Mouse (Mus musculus): ENCODE results near the gene St3gal5. TPM values are rescaled to one million over a fixed set of nuclear protein-coding genes. Genes with fewer than 3 reads are reported as not detected.

Gene St3gal5
- total and polyA plus RNA-seq, 3 experiments, result 24.4 to 51.8 TPM; not detected in 1

DNA sequence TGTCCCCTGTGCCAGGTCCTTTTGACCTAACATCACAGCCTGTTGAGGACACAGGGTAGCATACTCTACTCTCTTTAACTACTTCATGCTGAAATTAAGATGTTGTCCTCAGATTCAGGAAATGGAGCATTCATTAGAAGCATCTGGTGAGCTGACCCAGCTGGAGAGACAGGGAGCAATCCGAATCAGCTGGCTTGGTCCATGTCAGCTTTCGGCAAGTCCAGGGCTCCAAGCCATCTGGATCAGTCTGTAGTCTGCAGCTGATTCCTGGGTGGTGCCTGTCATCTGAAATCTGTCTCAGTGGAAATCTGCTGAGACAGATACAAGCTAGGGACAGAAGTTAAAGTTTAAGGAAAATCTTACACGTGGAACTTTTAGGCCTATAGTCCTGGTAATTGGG, 23.9 kb downstream of the St3gal5 start:
- Histone ChIP-seq H3K4me3 (ENCODE audit: control insufficient read depth in 1 of 2, insufficient read depth in 1 of 2, low read depth in 2 of 2, low read length in 2 of 2) (no peak overlapping the region), H3K36me3 (ENCODE audit: control insufficient read depth in 1 of 2, insufficient read depth in 2 of 2, low read length in 2 of 2) (peaks cover 7 to 21% of the 10 kb centered on the region in 2 experiments), H3K27ac (ENCODE audit: control insufficient read depth, low read depth, low read length) (no peak overlapping the region), H3K4me1 (ENCODE audit: control insufficient read depth in 1 of 2, insufficient read depth in 2 of 2, low read length in 2 of 2) (peaks cover 7 to 28% of the 10 kb centered on the region in 2 experiments), H3K9me3 (replicated peaks; ENCODE audit: insufficient read depth, low read length) (no peaks in the 10 kb centered on the region), H3K27me3 (ENCODE audit: control insufficient read depth in 1 of 2, insufficient read depth in 2 of 2, low read length in 2 of 2) (no peaks in the 10 kb centered on the region), H3K9ac (ENCODE audit: control insufficient read depth, low read depth, low read length, poor library complexity, severe bottlenecking) (no peak overlapping the region), H3K79me2 (ENCODE audit: control insufficient read depth, insufficient read depth, low read length, poor library complexity) (peaks cover 14% of the 10 kb centered on the region)
- DNase-seq (ENCODE audit: low read depth, low spot score), result no peak
- no peak for TF ChIP-seq MAFK (IDR thresholded peaks at IDR 0.05; ENCODE audit: borderline replicate concordance, low read depth, low read length)
- no peak for TF ChIP-seq POLR2AphosphoS2 (IDR thresholded peaks at IDR 0.05; ENCODE audit: low read length)
- no peak for TF ChIP-seq UBTF (IDR thresholded peaks at IDR 0.05; ENCODE audit: borderline replicate concordance, insufficient read depth, low read depth, low read length)
- no peak for TF ChIP-seq GATA1 (IDR thresholded peaks at IDR 0.05; ENCODE audit: low read depth, low read length)
- no peak for TF ChIP-seq USF2 (IDR thresholded peaks at IDR 0.05; ENCODE audit: borderline replicate concordance in 1 of 2, insufficient read depth in 1 of 2, low read depth in 1 of 2, low read length in 2 of 2)
- TF ChIP-seq KAT2A (conservative IDR thresholded peaks at IDR 0.05; ENCODE audit: low read depth, low read length), result no peak
- no peak for TF ChIP-seq RCOR1 (IDR thresholded peaks at IDR 0.05; ENCODE audit: low read depth, low read length)
- TF ChIP-seq MAX (IDR thresholded peaks at IDR 0.05; ENCODE audit: low read length), result no peak
- TF ChIP-seq TBP (IDR thresholded peaks at IDR 0.05; ENCODE audit: low read depth, low read length), result no peak
- no peak for TF ChIP-seq ZKSCAN1 (IDR thresholded peaks at IDR 0.05; ENCODE audit: low read depth, low read length)
- TF ChIP-seq MEF2A (IDR thresholded peaks at IDR 0.05; ENCODE audit: extremely low read depth, insufficient replicate concordance, low read depth, low read length, poor library complexity, severe bottlenecking), result no peak
- no peak for TF ChIP-seq ZMIZ1 (IDR thresholded peaks at IDR 0.05; ENCODE audit: low read depth, low read length)
- no peak for TF ChIP-seq TCF12 (IDR thresholded peaks at IDR 0.05; ENCODE audit: low read depth, low read length)
- no peak for TF ChIP-seq BHLHE40 (IDR thresholded peaks at IDR 0.05; ENCODE audit: borderline replicate concordance, low read depth, low read length)

- Histone ChIP-seq H3K4me3 (ENCODE audit: control insufficient read depth in 1 of 2, insufficient read depth in 1 of 2, low read depth in 2 of 2, low read length in 2 of 2) (no peak overlapping the region), H3K27me3 (ENCODE audit: control insufficient read depth in 1 of 2, insufficient read depth in 2 of 2, low read length in 2 of 2) (no peaks in the 10 kb centered on the region), H3K9me3 (replicated peaks; ENCODE audit: insufficient read depth, low read length) (no peaks in the 10 kb centered on the region), H3K27ac (ENCODE audit: control insufficient read depth, low read depth, low read length) (no peak overlapping the region), H3K79me2 (ENCODE audit: control insufficient read depth, insufficient read depth, low read length, poor library complexity) (peaks cover 8% of the 10 kb centered on the region; the same call in 1 of the 2 replicates), H3K9ac (ENCODE audit: control insufficient read depth, low read depth, low read length, poor library complexity, severe bottlenecking) (no peak overlapping the region), H3K36me3 (ENCODE audit: control insufficient read depth in 1 of 2, insufficient read depth in 2 of 2, low read length in 2 of 2) (peaks cover 7 to 16% of the 10 kb centered on the region in 2 experiments), H3K4me1 (ENCODE audit: control insufficient read depth in 1 of 2, insufficient read depth in 2 of 2, low read length in 2 of 2) (peaks cover 4 to 20% of the 10 kb centered on the region in 2 experiments)
- TF ChIP-seq GABPA (IDR thresholded peaks at IDR 0.05; ENCODE audit: low read depth, low read length), result no peak
- TF ChIP-seq UBTF (IDR thresholded peaks at IDR 0.05; ENCODE audit: borderline replicate concordance, insufficient read depth, low read depth, low read length), result no peak
- TF ChIP-seq NELFE (IDR thresholded peaks at IDR 0.05; ENCODE audit: low read depth, low read length), result no peak
- TF ChIP-seq CHD2 (IDR thresholded peaks at IDR 0.05; ENCODE audit: low read length), result no peak
- no peak for TF ChIP-seq ELF1 (IDR thresholded peaks at IDR 0.05; ENCODE audit: low read depth, low read length)
- no peak for TF ChIP-seq MYC (IDR thresholded peaks at IDR 0.05; ENCODE audit: low read depth, low read length)
- TF ChIP-seq BHLHE40 (IDR thresholded peaks at IDR 0.05; ENCODE audit: borderline replicate concordance, low read depth, low read length), result no peak
- no peak for TF ChIP-seq RCOR1 (IDR thresholded peaks at IDR 0.05; ENCODE audit: low read depth, low read length)
- no peak for TF ChIP-seq SMC3 (IDR thresholded peaks at IDR 0.05; ENCODE audit: low read depth, low read length)
- TF ChIP-seq TCF12 (IDR thresholded peaks at IDR 0.05; ENCODE audit: low read depth, low read length), result no peak
- no peak for TF ChIP-seq MXI1 (IDR thresholded peaks at IDR 0.05; ENCODE audit: low read depth, low read length)
- TF ChIP-seq POLR2AphosphoS2 (IDR thresholded peaks at IDR 0.05; ENCODE audit: low read length), result no peak
- no peak for TF ChIP-seq USF1 (IDR thresholded peaks at IDR 0.05; ENCODE audit: low read depth, low read length)
- no peak for TF ChIP-seq MEF2A (IDR thresholded peaks at IDR 0.05; ENCODE audit: extremely low read depth, insufficient replicate concordance, low read depth, low read length, poor library complexity, severe bottlenecking)
- no peak for TF ChIP-seq EP300 (IDR thresholded peaks at IDR 0.05; ENCODE audit: low read depth in 1 of 2, low read length in 2 of 2)
- TF ChIP-seq MAZ (IDR thresholded peaks at IDR 0.05; ENCODE audit: low read depth, low read length), result no peak
- TF ChIP-seq KAT2A (conservative IDR thresholded peaks at IDR 0.05; ENCODE audit: low read depth, low read length), result no peak
- no peak for DNase-seq (ENCODE audit: low read depth, low spot score)
Observed at GRCm38 (mm10) chr6:72122515-72122914, 25.1 kb downstream of the St3gal5 start.
